Mouse (Mus musculus) forebrain, postnatal 0 days (tissue): ENCODE data around the gene Cfap61. TPM values are rescaled to one million over a fixed set of nuclear protein-coding genes. Genes with fewer than 3 reads are reported as not detected.

Experiments used
- ATAC-seq: fragments of 200-750 bp; cut with Nextera tagmentation; 2 replicates; pipeline ENCODE4 v1.8.0; 2017; ENCODE audit warnings: mild to moderate bottlenecking, moderate library complexity
- DNase-seq: peaks from one replicate; pipeline ENCODE4 v3.0.0-alpha.2; 2015
- H3K27ac ChIP-seq: fragments of 300-500 bp; sonication (generic); 2 replicates; pipeline ENCODE4 v1.5.1; 2014; ENCODE audit warnings: low read depth, mild to moderate bottlenecking, antibody characterized with exemption, low read length, moderate library complexity, mixed read lengths
- H3K27me3 ChIP-seq: fragments of 300-500 bp; sonication (generic); 2 replicates; pipeline ENCODE4 v1.6.1; 2014; ENCODE audit warnings: mild to moderate bottlenecking, low read length, mixed read lengths; ENCODE audit not compliant: insufficient read depth
- H3K36me3 ChIP-seq: fragments of 300-500 bp; sonication (generic); 2 replicates; pipeline ENCODE4 v1.6.1; 2014; ENCODE audit warnings: mild to moderate bottlenecking, moderate library complexity; ENCODE audit not compliant: insufficient read depth
- H3K4me1 ChIP-seq: fragments of 300-500 bp; sonication (generic); 2 replicates; pipeline ENCODE4 v1.6.1; 2014; ENCODE audit warnings: antibody characterized with exemption; ENCODE audit not compliant: insufficient read depth
- H3K4me2 ChIP-seq: fragments of 300-500 bp; sonication (generic); 2 replicates; pipeline ENCODE4 v1.6.1; 2014; ENCODE audit warnings: low read depth, mild to moderate bottlenecking, moderate library complexity
- H3K4me3 ChIP-seq: fragments of 300-500 bp; sonication (generic); 2 replicates; pipeline ENCODE4 v1.5.1; 2014; ENCODE audit warnings: low read depth, low read length, mixed read lengths
- H3K9ac ChIP-seq: fragments of 300-500 bp; sonication (generic); 2 replicates; pipeline ENCODE4 v1.6.1; 2014; ENCODE audit warnings: mild to moderate bottlenecking
- H3K9me3 ChIP-seq: fragments of 300-500 bp; sonication (generic); 2 replicates; pipeline ENCODE4 v1.6.1; 2016; ENCODE audit warnings: low read length
- CTCF ChIP-seq: sonication (generic); IDR thresholded peaks from 2 replicates; pipeline ENCODE4 v1.5.1; 2016; ENCODE audit warnings: antibody characterized with exemption, control low read depth, low read depth
- WGBS: fragments of 180-500 bp; shearing (Covaris S2); extraction: QIAGEN DNeasy Blood & Tissue Kit; methylation state at CpG from one replicate; pipeline ENCODE4 v1.1.7; 2014; 5-methylcytosine and 5-hydroxymethylcytosine counted together
- polyA plus RNA-seq: library from polyadenylated mRNA; unstranded; fragments of >200 nt; fragmentation: Nextera tagmentation; extraction: Ambion mirVana; gene quantifications from 2 replicates; pipeline ENCODE4 v1.2.1, GENCODE M21; 2015
- total RNA-seq: library from RNA; depleted of rRNA; stranded (reverse); fragments of >200 nt; gene quantifications from 2 replicates; pipeline ENCODE4 v1.2.3, GENCODE M21; 2014

The Cfap61 gene
- total and polyA plus RNA-seq, 2 experiments from 2014 or later, result 3.9 to 7.4 TPM

DNA sequence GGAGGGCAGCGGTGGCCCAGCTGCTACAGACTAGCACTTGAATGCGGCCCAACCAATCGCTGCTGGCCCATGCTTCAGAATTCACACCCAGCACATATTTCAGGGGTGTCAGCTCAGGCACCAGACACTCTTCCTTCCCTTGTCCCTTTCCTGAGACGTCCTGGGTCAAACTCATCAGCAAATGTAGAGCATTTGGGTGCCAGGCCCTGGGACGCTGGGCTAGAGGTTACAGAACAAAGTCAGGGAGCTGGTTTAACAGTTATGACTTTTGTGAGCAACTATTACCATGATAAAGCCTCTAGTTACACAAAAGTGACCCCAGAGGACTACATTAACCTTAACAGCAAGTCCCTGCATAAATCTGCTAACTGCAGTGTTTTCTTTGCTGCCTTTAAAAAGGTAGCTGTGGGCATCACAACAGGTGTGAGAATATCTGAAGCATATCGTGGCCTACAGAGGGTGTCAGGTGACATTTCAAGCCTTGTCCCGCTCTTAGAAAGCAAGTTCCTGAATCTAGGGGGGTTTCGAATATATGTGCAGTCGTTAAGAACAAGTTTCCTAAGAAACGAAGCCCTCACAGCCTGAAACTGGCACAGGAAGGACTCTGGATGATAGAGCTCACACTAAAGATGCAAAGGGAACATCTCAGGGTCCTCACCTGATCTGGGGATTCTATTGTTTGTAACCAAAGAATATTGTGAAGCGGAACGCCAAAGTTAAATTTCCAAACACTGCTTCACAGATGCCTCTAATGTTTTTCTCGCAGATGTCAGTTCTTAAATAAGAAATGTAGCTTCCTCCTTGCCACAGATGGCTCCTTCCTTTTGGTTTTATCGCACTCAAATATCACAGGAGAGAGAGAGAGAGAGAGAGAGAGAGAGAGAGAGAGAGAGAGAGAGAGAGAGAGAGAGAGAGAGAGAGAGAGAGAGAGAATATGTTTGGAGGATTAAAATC, 281.8 kb downstream of the Cfap61 start:
- H3K4me1 ChIP-seq, result peaks cover 8% of the 10 kb centered on the region
- ATAC-seq, result no peak
- no peak for TF ChIP-seq CTCF

DNA sequence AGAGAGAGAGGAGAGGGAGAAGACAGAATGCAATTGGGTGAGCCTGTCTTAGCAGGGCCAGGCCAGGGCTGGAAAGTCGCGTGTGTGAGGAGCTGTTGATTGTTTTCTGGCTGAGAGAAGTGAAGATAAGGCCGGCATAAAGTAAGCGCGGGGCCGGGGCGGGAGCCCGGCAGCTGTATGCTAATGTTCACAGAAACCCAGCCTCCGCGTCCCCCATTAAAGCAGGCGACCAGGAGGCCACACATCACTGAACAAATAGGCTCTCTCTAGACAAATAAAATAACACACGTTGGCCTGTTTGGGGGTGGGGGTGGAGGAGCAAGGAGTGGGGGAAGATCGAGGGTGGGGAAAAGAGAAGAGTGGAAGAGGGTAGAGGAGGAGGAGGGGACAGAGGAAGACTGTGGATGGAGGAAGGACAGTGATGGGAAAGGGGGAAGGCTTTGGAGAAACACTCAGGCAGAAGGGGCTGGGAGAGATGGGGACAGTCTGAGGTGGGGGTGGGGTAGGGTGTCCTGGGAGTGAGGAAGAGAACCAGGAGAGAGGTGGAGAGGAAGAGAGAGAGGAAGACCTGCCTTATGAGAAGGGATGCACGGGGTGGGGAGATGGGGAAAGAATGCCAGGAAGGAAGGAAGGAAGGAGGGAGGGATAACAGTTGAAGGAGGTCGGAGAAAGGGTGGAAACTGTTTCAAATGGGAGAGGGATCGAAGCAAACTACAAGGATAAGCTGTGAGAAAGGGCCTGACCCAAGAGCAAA, 282.8 kb downstream of the Cfap61 start:
- H3K9ac ChIP-seq, result peak overlapping the region; percentile 46; the same call in 1 of the 2 replicates
- peak; percentile 7; the same call in 1 of the 2 replicates for ATAC-seq
- WGBS, result 6% methylated on average over 16 of the region's 16 CpGs

More for the DNA sequence above, 281.8 kb downstream of the Cfap61 start:
- Histone ChIP-seq H3K27me3 (no peaks in the 10 kb centered on the region), H3K9ac (no peak overlapping the region), H3K4me3 (no peak overlapping the region), H3K4me2 (no peak overlapping the region), H3K9me3 (no peaks in the 10 kb centered on the region), H3K36me3 (no peaks in the 10 kb centered on the region), H3K27ac (no peak overlapping the region)
- WGBS, result 29% methylated on average over 14 of the region's 14 CpGs
- DNase-seq, result peak; percentile 59

DNA sequence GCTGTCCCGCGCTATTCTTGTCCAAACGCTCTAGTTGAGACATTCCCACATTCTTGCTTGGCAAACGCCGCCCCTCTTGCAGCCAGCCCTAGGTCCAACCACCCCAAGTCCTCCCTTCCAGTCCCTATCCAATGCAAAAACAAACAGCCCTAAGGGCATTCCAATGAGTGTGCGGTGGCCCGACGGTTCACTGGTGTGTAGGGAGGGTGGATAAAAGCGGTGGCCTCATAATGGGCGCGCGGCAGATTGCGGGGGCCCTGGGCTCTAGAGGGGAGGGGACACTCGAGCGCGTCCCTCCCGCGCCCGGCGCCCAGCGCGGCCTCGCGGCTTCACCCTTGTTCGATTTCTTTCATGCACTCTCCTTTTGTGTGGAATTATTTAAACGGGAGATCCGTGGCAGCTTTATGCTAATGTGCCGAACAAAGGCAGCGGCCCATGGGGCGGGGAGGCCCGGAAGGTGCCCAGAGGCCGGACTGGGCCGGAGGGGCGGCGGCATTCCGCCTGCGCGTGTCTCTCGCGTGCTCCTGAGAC, 283.6 kb downstream of the Cfap61 start:
- Histone ChIP-seq H3K36me3 (no peaks in the 10 kb centered on the region), H3K9me3 (no peaks in the 10 kb centered on the region), H3K27me3 (no peaks in the 10 kb centered on the region), H3K9ac (peak overlapping the region; percentile 46; the same call in 1 of the 2 replicates), H3K27ac (peak overlapping the region; percentile 54), H3K4me2 (peak overlapping the region; percentile 54), H3K4me3 (peak overlapping the region; percentile 24), H3K4me1 (peaks cover 8% of the 10 kb centered on the region)
- 3% methylated on average over 40 of the region's 40 CpGs for WGBS
- no peak for ATAC-seq
- DNase-seq, result peak; percentile 53
- no peak for TF ChIP-seq CTCF

More for the DNA sequence above, 282.8 kb downstream of the Cfap61 start:
- H3K4me1 ChIP-seq, result peaks cover 8% of the 10 kb centered on the region
- no peaks in the 10 kb centered on the region for H3K27me3 ChIP-seq
- peak; percentile 71 for DNase-seq
- H3K4me2 ChIP-seq, result peak overlapping the region; percentile 54
- peak overlapping the region; percentile 54 for H3K27ac ChIP-seq
- no peak for TF ChIP-seq CTCF
- H3K4me3 ChIP-seq, result no peak overlapping the region
- H3K9me3 ChIP-seq, result no peaks in the 10 kb centered on the region
- H3K36me3 ChIP-seq, result no peaks in the 10 kb centered on the region

DNA sequence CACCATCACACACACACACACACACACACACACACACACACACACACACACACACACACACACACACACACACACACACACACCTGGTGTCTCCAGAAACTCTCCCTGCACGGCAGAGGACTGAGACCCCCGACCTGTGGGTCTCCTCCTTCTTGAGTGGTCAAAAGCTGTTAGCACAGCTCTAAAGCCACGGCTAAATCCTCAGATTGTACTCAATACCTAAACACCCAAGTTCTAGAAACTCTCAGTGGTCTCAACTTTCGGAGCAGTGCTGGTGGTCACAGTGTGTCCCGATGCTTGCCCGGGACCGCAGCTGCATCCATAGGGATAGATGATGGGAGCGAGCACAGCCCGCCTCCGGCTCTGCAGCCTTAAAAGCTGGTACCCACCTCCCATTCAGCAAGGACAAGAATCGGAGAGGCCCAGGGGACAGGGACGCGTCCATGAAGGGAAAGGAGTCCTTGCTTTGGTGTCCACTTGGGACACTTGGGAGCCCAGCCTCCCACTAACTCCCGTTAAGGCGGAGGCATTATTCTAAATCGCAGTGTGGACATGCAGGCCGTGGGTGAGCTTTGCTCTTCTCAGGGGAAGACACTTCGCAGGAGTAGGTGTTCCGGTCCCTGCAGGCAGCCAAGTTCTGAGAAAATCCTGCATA, 284.4 kb downstream of the Cfap61 start:
- 15% methylated on average over 19 of the region's 19 CpGs for WGBS
- H3K4me3 ChIP-seq, result peak overlapping the region; percentile 9; the same call in 1 of the 2 replicates
- peak overlapping the region; percentile 40; the same call in 1 of the 2 replicates for H3K27ac ChIP-seq
- DNase-seq (peak; percentile 54), ATAC-seq (no peak)
- peaks cover 8% of the 10 kb centered on the region for H3K4me1 ChIP-seq
- H3K9ac ChIP-seq, result no peak overlapping the region
- H3K27me3 ChIP-seq, result no peaks in the 10 kb centered on the region
- H3K36me3 ChIP-seq, result no peaks in the 10 kb centered on the region
- no peak for TF ChIP-seq CTCF
- peak overlapping the region; percentile 54 for H3K4me2 ChIP-seq
- no peaks in the 10 kb centered on the region for H3K9me3 ChIP-seq

DNA sequence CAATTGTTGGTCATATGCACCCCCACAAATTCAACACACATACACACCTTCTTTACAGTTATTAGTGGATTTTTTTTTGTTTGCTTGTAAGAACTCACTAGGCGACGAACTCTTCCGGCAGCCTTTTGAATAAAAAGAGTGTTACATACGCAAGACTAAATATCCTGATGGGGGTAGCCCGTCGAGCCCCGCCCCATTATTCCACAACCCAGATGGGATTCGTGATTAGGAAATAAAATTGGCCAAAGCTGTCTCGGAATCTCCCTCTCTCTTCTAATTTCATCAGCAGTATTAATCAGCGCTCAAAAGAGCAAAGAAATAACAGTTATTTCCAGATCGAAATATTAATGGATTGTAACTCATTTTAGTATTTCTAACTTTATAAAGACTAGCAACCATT, 285.2 kb downstream of the Cfap61 start:
- no peak overlapping the region for H3K9ac ChIP-seq
- H3K4me2 ChIP-seq, result peak overlapping the region; percentile 20; the same call in 1 of the 2 replicates
- peak overlapping the region; percentile 40; the same call in 1 of the 2 replicates for H3K27ac ChIP-seq
- H3K4me1 ChIP-seq, result peaks cover 8% of the 10 kb centered on the region
- WGBS, result 14% methylated on average over 11 of the region's 11 CpGs
- TF ChIP-seq CTCF, result no peak
- no peaks in the 10 kb centered on the region for H3K36me3 ChIP-seq
- ATAC-seq, result no peak
- H3K4me3 ChIP-seq, result peak overlapping the region; percentile 9; the same call in 1 of the 2 replicates
- DNase-seq, result peak; percentile 40
- H3K9me3 ChIP-seq, result no peaks in the 10 kb centered on the region
- no peaks in the 10 kb centered on the region for H3K27me3 ChIP-seq

DNA sequence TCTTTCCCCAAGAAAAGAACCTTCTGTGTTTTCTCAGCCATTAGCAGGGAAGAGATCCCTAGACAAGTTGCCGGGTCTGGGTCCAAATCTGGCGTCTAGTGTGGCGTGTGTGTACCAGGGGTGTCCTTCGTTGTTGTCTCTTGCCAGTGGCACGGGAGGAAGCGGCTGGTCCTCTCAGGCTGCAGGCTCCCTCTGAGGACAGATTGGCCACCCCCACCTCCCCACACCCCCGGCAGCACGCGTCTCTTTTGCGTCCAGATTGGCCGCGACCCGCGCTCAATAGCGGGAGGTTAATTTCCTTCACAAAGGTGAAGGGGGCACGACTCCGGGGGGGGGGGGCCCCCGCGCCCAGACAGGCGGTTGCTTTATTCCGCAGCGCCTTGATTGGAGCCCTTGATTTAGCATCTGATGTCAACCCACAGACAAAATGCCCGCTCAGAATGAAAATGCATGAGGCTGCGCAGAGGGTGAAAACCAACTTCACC, 286.0 kb downstream of the Cfap61 start:
- peak overlapping the region; percentile 94 for H3K27ac ChIP-seq
- DNase-seq (peak; percentile 64), ATAC-seq (no peak)
- H3K4me1 ChIP-seq, result peaks cover 8% of the 10 kb centered on the region
- H3K4me2 ChIP-seq, result peak overlapping the region; percentile 93
- H3K9ac ChIP-seq, result peak overlapping the region; percentile 84
- WGBS, result 2% methylated on average over 24 of the region's 24 CpGs
- no peaks in the 10 kb centered on the region for H3K27me3 ChIP-seq
- TF ChIP-seq CTCF, result no peak
- H3K9me3 ChIP-seq, result no peaks in the 10 kb centered on the region
- H3K4me3 ChIP-seq, result peak overlapping the region; percentile 80
- H3K36me3 ChIP-seq, result no peaks in the 10 kb centered on the region
